Mouse (Mus musculus) left cerebral cortex, postnatal 36 days (tissue): Measurements from ENCODE around the gene Cacna1i. TPM values are rescaled to one million over a fixed set of nuclear protein-coding genes. Genes with fewer than 3 reads are reported as not detected.

Experiments
- DNase-seq, 2 experiments: peaks; one replicate each; pipeline ENCODE4 v3.0.0; 2021 to 2022; ENCODE audit warnings: low spot score in 2 of 2, mixed read lengths in 1 of 2
- intact Hi-C: fragments of 180-260 bp; cut with DNase I; formaldehyde crosslinking; loops from one replicate; pipeline ENCODE4 v1.15.1; 2025
- total RNA-seq, 2 experiments: library from RNA; stranded (reverse); gene quantifications; 2 replicates each; pipeline ENCODE4 v1.2.3; 2021

Gene Cacna1i
- total RNA-seq, 2 experiments from 2014 or later = 73.2 to 73.7 TPM

DNA sequence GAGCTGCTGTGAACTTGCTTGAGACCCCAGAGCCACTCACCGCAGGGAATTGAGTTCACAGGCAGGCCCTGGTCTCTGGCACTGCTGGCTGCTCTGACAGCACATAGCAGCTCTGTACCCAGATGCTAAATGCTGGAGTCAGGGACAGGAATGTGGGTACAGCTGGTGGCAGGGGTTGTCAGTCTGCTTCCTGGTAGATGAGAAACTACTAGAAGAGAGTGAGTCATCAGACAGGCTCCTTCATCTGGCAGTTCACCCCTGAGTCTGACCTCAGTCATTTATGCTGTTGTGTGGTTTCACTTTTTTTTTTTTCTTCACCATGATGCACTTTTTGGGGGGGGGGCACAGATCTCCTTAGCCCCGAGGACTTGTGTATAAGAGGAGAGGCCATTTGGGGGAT lies 32.3 kb downstream of the Cacna1i start:
- DNase-seq = no peak
- intact Hi-C loops = no loop called here

DNA sequence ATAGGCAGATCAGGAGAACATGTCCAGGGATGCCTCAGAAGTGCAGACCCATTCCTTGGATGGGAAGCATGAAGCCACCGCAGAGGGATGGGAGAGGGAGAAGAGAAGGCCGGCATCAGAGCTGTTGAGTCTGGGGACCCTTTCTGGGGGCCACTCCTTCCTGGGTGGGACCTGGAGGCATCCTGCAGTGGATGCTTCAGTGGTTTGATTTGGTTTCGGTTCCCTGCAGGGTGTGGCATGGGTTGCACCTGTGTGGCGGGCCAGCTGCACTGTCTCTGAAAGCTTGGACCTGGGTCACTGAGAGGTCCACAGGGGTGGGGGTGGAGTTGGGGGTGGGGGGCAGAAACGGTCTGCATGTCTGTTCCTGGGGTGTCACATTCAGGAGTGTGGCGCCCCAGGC lies 32.9 kb downstream of the Cacna1i start:
- no peak for DNase-seq
- intact Hi-C loops = no loop called here

DNA sequence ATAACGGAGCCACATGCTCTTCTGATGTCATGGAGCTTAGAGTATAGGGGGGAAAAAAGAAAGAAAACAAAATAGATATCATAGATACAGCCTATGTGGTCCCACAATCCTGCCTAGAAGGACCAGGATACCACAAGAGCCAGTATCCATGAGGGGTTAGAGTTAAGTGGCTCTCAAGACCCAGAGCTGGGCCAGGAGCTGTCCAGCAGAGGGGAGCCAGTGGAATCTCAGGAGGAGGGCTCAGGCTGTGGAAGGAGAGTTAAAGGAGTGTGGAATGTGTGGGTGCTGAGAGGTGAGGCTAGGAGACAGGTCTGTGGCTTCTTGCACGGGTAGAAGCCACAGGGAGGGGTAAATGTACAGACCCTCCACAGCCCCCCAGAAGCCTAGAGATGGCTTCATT lies 38.2 kb downstream of the Cacna1i start:
- DNase-seq = no peak
- intact Hi-C loops = no loop called here

DNA sequence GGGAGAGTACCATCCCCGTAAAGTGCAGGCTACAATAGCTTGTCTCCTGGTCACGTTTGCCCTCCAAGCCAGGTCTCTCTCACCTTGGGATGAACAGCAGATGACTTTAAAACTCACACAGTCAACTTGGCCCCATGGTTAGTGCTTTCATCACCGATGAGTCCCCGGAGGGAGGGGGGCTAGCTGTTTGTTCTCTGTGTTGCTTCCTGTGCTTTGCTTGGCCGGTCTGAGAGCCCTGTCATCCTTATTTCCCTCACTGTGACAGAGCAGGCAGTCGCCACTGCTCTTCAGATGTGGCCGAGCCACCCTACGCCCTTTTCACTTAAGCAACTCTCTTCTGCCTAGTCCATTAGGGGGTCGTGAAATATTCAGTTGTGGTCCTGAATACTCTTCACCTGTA lies 38.7 kb downstream of the Cacna1i start:
- intact Hi-C loops = no loop called here
- no peak for DNase-seq

DNA sequence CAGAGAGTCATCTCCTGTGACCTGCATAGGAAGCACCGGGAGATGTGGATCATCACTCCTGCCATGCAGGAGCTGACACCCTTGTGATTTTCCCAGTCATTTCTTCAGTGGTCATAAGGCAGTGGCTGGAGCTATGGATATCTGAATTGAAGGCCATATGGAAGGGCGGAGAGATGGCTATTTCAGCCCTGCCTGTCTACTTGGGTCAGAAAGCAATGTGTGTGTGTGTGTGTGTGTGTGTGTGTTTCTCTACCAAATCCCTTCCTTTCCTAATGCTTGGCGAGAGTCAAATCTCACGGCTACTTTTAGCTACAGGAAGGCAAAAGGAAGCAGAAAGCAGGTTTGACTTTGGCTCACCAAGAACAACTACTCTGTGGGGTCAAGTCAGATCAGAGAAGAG lies 39.9 kb downstream of the Cacna1i start:
- intact Hi-C loops = no loop called here
- no peak for DNase-seq

DNA sequence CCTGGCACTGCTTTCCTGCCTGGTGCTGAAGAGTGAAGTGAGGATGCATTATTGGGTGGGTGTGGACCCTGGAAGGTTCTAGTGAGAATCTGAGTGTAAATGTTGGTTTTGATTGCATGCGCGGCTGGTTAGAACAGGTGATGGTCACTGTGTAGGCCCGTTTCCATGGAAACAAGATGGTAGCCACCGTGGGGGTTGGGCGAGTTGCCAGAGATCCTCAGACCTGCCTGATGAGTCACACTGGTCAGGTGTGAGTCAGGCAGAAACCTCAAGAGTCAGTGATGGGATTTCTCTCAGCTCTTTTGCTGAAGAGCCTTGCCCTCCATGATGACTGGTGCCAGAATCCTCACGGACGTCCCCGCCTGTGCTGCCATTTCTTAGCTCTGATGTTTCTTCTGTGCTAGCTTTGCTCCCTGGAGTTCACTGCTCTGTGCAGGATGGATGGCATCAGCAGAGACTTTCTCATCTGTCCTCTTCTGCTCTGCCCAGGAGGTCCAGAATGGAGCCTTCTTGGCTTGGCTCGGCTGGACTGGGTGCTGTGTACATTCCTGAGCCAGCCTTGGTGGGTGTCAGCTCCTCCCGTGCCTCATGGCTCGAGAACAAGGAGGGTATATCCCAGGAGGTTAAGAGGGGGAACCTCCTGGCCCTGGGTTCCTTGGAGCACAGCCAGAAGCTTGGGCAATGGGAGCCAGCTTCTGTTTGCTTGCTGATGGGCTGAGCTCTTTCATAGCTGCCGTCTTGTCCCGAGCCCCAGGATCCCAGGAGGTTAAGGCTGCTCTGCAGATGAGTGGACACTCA lies 40.9 kb downstream of the Cacna1i start:
- intact Hi-C loops = no loop called here
- DNase-seq = peak; percentile 31 to 47

DNA sequence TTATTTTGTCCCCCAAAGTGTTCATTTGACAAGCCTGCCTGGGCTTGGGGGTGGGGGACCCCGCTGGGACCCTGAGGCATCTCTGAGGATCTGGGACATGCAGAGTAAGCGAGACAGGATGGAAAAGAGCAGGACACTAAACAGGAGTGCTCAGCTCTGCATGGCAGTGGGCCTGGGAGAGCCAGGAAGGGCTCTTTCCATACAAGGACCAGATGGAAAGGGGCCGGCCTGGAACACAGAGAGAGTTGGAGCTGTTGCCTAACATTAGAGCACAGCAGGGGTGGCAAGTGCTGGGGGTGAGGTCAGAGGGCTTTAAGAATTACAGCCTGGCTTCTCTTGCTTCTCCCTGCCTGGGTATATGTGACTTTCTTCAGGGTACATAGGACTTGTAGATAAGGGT lies 43.2 kb downstream of the Cacna1i start:
- no peak for DNase-seq
- intact Hi-C loops = no loop called here

DNA sequence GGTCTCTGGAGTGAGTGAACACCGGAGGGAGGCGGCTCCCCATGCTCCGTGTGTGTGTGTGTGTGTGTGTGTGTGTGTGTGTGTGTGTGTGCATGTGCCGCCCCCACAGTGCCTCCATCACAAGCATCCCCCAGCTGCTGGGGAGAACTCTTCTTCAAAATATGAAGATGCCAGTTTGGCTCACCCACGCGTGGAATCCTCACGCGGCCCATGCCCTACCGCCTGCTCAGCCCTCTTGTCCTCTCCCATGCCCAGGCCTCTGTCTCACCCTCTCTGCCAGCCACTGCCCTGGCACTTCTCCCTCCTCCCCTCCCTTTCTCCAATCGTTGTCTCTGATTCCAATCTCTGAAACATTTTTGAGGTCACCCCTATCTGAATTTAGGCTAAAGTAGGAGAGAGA lies 47.7 kb downstream of the Cacna1i start:
- DNase-seq = peak; percentile 64 to 67
- intact Hi-C loops = no loop called here

DNA sequence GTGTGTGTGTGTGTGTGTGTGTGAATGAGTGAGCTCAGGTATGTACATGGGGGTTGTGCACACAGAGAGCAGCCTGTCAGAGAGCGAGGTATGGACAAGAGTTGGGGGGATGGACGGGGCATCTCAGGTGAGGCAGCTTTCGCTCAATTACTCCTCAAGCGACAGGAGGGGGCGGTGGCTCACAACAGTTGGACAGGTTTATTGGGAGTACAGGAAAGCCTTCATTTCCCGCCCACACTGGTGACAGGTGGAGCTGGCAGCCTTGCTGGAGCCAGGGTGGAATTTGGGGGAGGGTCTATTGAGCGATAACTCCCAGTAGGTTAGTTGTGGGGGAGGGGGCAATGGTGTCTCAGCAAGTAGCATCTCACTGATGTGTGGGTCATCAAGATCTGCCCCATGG lies 48.2 kb downstream of the Cacna1i start:
- intact Hi-C loops = no loop called here

DNA sequence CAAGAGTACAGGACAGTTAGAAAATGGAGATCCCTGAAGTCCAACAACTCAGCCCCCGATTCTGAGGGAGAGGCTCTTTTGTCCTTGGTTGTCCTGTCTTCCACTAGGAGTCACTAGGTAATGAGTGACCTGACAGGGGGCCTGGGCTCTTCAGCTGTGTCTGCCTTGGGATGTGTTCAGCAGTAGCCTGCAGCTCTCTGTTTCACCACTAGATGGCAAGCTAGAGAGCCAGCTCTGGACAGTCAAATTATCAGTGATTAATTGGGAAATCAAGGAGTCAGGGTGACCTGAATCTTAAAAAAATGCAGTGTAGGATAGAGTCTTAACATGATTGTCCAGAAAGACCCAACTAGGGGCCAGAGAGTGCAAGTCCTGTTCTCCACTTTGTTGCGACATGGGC lies 53.3 kb downstream of the Cacna1i start:
- DNase-seq = no peak
- intact Hi-C loops = loop anchor here (5.0 kb wide), 1 partner anchor 352 kb away; no protein-coding TSS in a partner anchor

More for the DNA sequence above, 48.2 kb downstream of the Cacna1i start:
- DNase-seq = no peak

DNA sequence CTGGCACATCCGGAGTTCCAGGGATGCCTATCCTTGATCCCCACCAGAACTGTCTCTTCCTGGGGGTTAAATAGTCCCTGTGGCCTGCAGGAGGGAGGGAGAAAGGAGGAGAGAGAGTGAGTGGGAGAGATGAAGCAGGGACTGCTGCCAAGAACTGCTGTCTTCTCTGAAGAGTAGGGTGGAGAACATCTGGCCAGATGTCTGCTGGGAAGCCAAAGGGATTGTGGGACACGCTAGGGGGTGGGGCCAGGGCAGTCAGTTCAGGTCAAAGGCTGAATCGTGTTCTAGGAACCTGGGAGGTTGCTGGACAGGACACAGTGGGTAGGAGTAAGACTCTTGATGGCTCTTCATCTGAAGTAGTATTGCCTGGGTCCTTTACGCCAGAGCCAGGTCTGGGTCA lies 55.4 kb downstream of the Cacna1i start:
- intact Hi-C loops = loop anchor here (5.0 kb wide), 1 partner anchor 350 kb away; no protein-coding TSS in a partner anchor

DNA sequence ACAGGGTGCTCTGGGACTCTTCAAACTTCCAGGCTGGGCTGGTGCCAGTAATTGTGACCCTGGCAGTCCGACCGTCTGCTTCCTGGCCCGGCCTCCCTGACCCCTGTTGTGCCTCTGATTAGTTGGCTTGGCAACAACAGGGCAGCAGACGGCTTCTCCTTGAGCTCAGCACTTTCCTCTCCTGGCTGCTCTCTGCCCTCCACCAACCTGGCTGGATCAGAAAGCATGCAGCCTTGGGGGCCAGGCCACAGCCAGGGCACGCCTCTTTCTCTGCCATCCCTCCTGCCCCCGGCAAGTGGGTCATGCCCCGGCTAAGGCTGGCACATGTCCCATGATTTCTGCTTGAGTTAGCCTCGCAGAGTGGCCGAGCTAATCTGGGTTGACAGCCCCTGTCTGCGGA lies 56.0 kb downstream of the Cacna1i start:
- no peak for DNase-seq
- intact Hi-C loops = loop anchor here (5.0 kb wide), 1 partner anchor 349 kb away; no protein-coding TSS in a partner anchor

More for the DNA sequence above, 55.4 kb downstream of the Cacna1i start:
- DNase-seq = no peak

DNA sequence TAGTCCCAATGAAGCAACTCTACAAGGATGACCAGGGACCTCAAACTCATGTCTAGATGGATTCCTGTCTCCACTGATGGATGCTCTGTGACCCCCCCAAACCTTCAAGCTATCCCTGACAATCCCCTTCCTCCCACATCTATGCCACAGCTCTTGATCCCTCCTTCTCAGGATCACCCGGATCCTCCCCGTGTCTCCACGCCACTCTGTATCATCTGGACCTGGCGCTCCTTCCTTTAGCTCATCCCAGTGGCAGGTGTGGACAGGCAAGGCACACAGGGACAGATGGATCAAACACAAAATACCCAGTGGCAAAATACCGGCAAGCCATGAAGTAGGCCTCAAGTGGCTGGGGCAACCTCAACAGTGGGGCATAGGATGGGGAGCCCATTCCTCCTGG lies 56.7 kb downstream of the Cacna1i start:
- no peak for DNase-seq
- intact Hi-C loops = loop anchor here (5.0 kb wide), 1 partner anchor 349 kb away; no protein-coding TSS in a partner anchor

DNA sequence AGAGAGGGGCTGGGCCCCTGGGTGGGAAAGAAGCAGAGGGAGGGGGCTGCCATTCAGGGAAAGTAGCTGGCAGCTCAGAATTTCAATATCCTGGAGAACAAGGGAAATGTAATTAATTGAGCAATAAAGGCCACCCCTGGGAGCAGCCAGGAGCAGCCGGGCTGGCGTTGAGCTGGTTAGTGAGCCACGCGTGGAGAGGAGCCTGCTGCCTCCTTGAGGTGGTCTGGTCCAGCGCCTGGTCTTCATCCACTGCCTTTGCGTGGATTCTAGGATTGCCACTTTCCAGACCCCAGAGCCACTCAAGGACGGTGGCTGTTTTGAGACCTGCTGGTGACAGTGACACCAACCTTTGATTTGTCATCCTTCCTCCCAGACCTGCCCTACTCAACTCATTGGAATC lies 59.5 kb downstream of the Cacna1i start:
- intact Hi-C loops = no loop called here
- DNase-seq = no peak

DNA sequence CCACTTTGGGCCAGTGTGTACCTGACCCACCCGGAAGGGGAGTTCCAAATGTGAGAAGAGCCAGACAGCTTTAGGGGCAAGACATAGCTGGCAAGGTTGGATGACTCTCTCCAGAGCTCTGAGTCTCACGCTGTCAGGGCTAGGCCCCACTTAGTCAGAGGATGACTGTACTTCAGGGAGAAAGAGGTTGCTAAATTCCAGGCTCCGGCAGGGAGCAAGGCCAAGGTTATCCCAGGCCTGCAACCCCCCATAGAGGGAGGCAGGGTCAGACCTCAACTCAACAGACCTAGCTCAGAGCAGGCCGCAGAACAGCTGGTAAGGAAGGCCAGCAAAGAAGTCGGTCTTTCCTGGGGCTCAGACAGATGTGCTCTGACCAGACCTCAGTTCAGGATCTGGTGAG lies 63.4 kb downstream of the Cacna1i start:
- DNase-seq = no peak
- intact Hi-C loops = no loop called here

DNA sequence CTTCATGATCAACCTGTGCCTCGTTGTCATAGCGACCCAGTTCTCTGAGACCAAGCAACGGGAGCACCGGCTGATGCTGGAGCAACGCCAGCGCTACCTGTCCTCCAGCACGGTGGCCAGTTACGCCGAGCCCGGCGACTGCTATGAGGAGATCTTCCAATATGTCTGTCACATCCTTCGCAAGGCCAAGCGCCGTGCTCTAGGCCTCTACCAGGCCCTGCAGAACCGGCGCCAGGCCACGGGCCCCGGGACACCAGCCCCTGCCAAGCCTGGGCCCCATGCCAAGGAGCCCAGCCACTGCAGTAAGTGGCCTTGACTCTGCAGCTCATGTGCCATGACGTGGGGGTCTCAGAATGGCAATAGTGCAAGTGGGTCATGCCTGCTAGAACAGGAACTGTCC lies 71.8 kb downstream of the Cacna1i start:
- intact Hi-C loops = no loop called here

DNA sequence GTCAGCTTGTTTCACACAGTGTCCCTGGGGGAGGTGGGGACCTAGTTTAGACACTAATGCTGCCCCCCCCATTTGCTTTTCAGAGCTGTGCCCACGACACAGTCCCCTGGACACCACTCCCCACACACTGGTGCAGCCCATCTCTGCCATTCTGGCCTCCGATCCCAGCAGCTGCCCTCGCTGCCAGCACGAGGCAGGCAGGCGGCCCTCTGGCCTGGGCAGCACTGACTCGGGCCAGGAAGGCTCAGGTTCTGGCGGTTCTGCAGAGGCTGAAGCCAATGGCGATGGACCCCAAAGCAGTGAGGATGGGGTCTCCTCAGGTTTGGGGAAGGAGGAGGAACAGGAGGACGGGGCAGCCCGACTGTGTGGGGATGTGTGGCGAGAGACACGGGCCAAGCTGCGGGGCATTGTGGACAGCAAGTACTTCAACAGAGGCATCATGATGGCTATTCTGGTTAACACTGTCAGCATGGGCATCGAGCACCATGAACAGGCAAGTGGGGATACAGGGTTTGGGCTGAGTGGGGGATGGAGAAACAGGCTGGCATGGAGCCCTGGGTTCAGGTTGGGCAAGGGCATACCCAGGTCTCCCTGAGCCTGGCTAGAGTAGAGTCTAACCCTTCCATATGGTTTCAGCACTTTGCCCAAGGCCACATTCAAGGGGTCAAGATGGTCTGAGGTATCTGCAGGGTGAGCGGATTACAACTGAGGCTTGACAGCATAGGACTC lies 74.9 kb downstream of the Cacna1i start:
- intact Hi-C loops = no loop called here
- DNase-seq = no peak

More for the DNA sequence above, 71.8 kb downstream of the Cacna1i start:
- DNase-seq = no peak

DNA sequence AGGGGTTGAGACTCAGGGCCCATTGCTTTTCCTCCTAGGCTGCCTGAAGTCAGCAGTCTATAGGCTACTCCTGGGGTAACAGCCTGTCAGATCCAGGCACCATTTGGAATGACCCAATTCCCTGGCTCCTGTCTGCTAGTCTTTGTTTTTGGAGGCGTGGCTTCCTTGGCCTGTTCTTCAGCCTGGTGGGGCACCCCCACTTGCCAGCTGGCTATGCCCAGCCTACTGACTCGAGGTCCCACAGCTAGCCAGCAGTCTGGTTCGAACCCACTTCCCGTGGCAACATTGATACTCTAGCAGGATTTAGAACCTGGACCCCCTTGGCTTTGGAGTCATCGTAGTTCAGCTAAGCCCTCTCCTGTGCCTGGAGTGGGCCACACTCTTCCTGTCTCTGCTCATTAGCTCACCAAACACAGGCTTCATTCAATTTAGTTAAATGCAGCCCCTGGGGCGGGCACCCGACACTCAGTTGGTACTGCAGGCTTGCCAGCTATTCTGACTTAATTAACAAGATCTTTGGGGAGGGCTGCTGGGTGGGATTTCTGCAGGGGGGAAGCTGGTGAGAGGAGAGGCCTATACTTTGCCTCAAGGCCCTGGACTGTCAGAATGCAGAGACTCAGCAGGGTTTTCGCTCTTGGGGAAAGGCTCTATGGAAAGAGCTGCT lies 75.6 kb downstream of the Cacna1i start:
- intact Hi-C loops = no loop called here
- DNase-seq = no peak

DNA sequence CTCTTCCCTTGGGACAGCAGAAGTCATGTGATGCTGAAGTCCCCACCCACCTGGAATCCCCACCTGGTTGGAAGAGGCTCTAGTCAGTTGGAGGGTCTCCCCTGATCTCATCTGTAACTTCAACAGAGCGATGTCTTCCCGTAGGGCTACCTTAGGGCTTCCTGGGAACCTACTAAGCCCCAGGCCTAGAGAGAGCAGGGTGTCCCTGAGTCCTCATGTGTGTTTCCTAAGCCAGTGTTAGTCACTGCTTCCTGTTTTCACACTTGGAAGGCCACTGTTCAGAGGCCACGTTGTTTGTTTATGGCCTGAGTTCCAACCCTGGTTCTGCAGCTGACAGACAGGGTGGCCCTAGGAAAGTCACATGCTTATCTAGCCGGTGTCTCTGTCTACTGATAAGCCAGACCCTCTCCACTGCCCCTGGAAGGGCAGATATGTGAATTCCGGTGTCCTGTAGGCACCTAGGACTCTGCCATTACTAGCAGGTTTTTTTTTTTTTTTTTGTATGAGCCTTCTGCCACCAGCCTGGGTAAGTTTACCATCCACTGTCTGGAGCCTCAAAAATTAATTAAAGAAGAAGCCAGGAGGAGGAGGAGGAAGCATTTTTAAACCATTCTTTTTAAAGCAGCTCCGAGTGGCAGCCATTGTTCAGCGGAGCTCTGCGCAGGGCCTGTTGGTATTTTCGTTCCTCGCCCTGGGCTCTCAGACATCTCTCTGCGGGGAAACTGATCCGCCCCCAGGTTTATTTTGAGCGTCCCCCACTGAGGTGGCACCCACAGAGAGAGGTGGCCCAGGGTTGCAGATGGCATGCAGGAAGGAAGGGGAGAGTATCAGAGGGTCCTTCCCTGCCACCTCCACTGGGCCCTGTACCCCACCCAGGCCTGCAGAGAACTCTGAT lies 77.0 kb downstream of the Cacna1i start:
- DNase-seq = peak; percentile 53 to 68
- intact Hi-C loops = no loop called here
